In genomic region chr9:59091179-59091578, GRCm38 (mm10) we compare ENCODE assay signal across 19 mouse cellular contexts. TPM values are rescaled to one million over a fixed set of nuclear protein-coding genes. Genes with fewer than 3 reads are reported as not detected.
A peak's percentile ranks its signal among the peaks of the same experiment; 100 is the strongest.
DNase-seq lines count a peak whose midpoint lies in the region; TF ChIP-seq lines count a peak whose summit lies in the region.
"Had no signal": no experiment of that assay in that cellular context is flagged by ENCODE, and none has a peak within 500 bp of the region (broad histone marks: within the 10 kb centered on the region; RNA-seq: fewer than 3 reads in every experiment).

No protein-coding gene starts in this region.

- 74% methylated on average over 3 of the region's 3 CpGs for WGBS in kidney, adult 2 months

- DNase-seq in adrenal gland, postnatal 14 days, result peak; percentile 56
- no peak for DNase-seq in adrenal gland, adult 8-10 months
- peak; percentile 92 for DNase-seq in heart, adult 11 months
- DNase-seq in heart, postnatal 10 days, result no peak
- DNase-seq in kidney, adult 2 months, result peak; percentile 33
- no peak for DNase-seq in kidney, postnatal 10 days
- DNase-seq in heart, postnatal 25 days (ENCODE audit: low spot score), result peak; percentile 16
- DNase-seq: cerebellum, adult 9-11 months; forebrain, postnatal 0 days; layer of hippocampus, postnatal 36 days; liver, postnatal 0 days; retina, postnatal 1 day; right cerebral cortex, postnatal 25 days had no signal

- intact Hi-C loops in heart, postnatal 10 days (cut with DNase I), result no loop called here
- intact Hi-C loops in heart, postnatal 25 days (cut with DNase I), result no loop called here

- H3K27ac ChIP-seq in kidney, adult 2 months (ENCODE audit: insufficient read depth, low read depth, low read length), result no peak overlapping the region
- H3K27ac ChIP-seq: embryonic facial prominence, embryonic 12.5 days; hindbrain, embryonic 15.5 days; kidney, postnatal 0 days; macrophage; midbrain, embryonic 15.5 days; neural tube, embryonic 13.5 days had no signal

- no peak for TF ChIP-seq POLR2A in kidney, adult 2 months (IDR thresholded peaks at IDR 0.05; ENCODE audit: low read depth, low read length)

- H3K4me3 ChIP-seq in kidney, adult 2 months (ENCODE audit: insufficient read depth, low read depth, low read length), result no peak overlapping the region
- H3K4me3 ChIP-seq: embryonic facial prominence, embryonic 12.5 days; hindbrain, embryonic 15.5 days; midbrain, embryonic 15.5 days; neural tube, embryonic 13.5 days had no signal

- no peaks in the 10 kb centered on the region for H3K27me3 ChIP-seq in kidney, adult 2 months (replicated peaks; ENCODE audit: control insufficient read depth, insufficient read depth, low read length)
- H3K27me3 ChIP-seq: embryonic facial prominence, embryonic 12.5 days; hindbrain, embryonic 15.5 days; midbrain, embryonic 15.5 days; neural tube, embryonic 13.5 days had no signal

- H3K36me3 ChIP-seq in kidney, adult 2 months (ENCODE audit: control insufficient read depth, insufficient read depth, low read length), result no peaks in the 10 kb centered on the region
- H3K36me3 ChIP-seq: embryonic facial prominence, embryonic 12.5 days; hindbrain, embryonic 15.5 days; midbrain, embryonic 15.5 days; neural tube, embryonic 13.5 days had no signal

- H3K4me1 ChIP-seq in kidney, adult 2 months (ENCODE audit: control insufficient read depth, insufficient read depth, low read length), result no peaks in the 10 kb centered on the region; the same call in 1 of the 2 replicates
- H3K4me1 ChIP-seq: hindbrain, embryonic 15.5 days; midbrain, embryonic 15.5 days; neural tube, embryonic 13.5 days had no signal

- no peak for TF ChIP-seq CTCF in kidney, adult 2 months (conservative IDR thresholded peaks at IDR 0.05; ENCODE audit: insufficient read depth, insufficient read length, low read depth, low read length)

RNA-seq across cellular contexts. Expression of gene Neo1, which starts 54.9 kb away (rescaled TPM):
- total RNA-seq in adrenal gland, postnatal 14 days (2021), result 49.3 and 55.0 TPM in 2 replicates
- 100 to 1,000 TPM in 2 of 4 experiments, 10 to 100 TPM in 2; 50.5 to 118 (median 83.2) TPM for total RNA-seq in adrenal gland, adult 8-10 months (2022)
- 10 to 100 TPM; 55.7 to 68.3 TPM for total RNA-seq in heart, postnatal 10 days (2021)
- polyA plus RNA-seq in kidney, adult 2 months (2012; rRNA removed), result 21.6 and 25.4 TPM in 2 replicates
- 10 to 100 TPM; 40.7 to 45.0 TPM for total RNA-seq in heart, postnatal 25 days (2021)

Comparison
In these comparisons a context has a peak if more than half of its experiments do, and no peak if none do; other contexts are left out.
1. DNase-seq: peak in adrenal gland, postnatal 14 days (single experiment), heart, adult 11 months (single experiment), kidney, adult 2 months (single experiment) and heart, postnatal 25 days (single experiment); none in adrenal gland, adult 8-10 months (single experiment), heart, postnatal 10 days (0 of 2) and kidney, postnatal 10 days (single experiment).